ENCODE assay signal across 9 mouse cellular contexts in genomic region chr2:180350700-180351099, GRCm38 (mm10). TPM values are rescaled to one million over a fixed set of nuclear protein-coding genes. Genes with fewer than 3 reads are reported as not detected.
DNase-seq lines count a peak whose midpoint lies in the region; ATAC-seq and TF ChIP-seq lines count a peak whose summit lies in the region.
"Had no signal": no experiment of that assay in that cellular context is flagged by ENCODE, and none has a peak within 500 bp of the region (broad histone marks: within the 10 kb centered on the region; RNA-seq: fewer than 3 reads in every experiment).

No protein-coding gene starts in this region.

- no peak for TF ChIP-seq POLR2A in liver, adult 2 months (IDR thresholded peaks at IDR 0.05; ENCODE audit: extremely low read depth, insufficient read depth, low read length)
- TF ChIP-seq POLR2A in brain, embryonic 14.5 days (IDR thresholded peaks at IDR 0.05; ENCODE audit: borderline replicate concordance, extremely low read depth, insufficient read depth, insufficient read length, poor library complexity, severe bottlenecking) = no peak

- H3K79me2 ChIP-seq in liver, adult 2 months (ENCODE audit: control insufficient read depth, insufficient read depth, low read length) = no peaks in the 10 kb centered on the region

- H3K4me3 ChIP-seq in liver, adult 2 months (ENCODE audit: insufficient read depth, low read depth, low read length) = no peak overlapping the region
- no peak overlapping the region for H3K4me3 ChIP-seq in liver, embryonic 12.5 days
- H3K4me3 ChIP-seq: megakaryocyte, embryonic 14.5 days had no signal

- H3K9ac ChIP-seq in liver, adult 2 months (ENCODE audit: low read depth, low read length) = no peak overlapping the region
- no peak overlapping the region for H3K9ac ChIP-seq in liver, embryonic 12.5 days

- no peak for ATAC-seq in liver, embryonic 12.5 days

- H3K9me3 ChIP-seq in liver, embryonic 12.5 days (replicated peaks) = no peaks in the 10 kb centered on the region
- H3K9me3 ChIP-seq: megakaryocyte, embryonic 14.5 days had no signal

- peak; percentile 13 for DNase-seq in cerebellum, adult 8-10 months
- DNase-seq in cerebellum, postnatal 4 days (ENCODE audit: low spot score in 2 of 2) = no peak
- peak; percentile 20 for DNase-seq in liver, adult 2 months (ENCODE audit: extremely low read depth, low read depth, low spot score)
- DNase-seq in brain, embryonic 14.5 days (ENCODE audit: low read depth) = peak; percentile 41
- DNase-seq in naive thymus-derived CD4-positive, alpha-beta T cell, adult 2 months (ENCODE audit: low read depth) = peak; percentile 62
- no peak for DNase-seq in frontal cortex, postnatal 36 days (ENCODE audit: low spot score in 2 of 2)
- no peak for DNase-seq in urinary bladder, postnatal 36 days (ENCODE audit: low spot score in 2 of 2)

- H3K27ac ChIP-seq in liver, adult 2 months (replicated peaks; ENCODE audit: insufficient read depth, low read depth, low read length) = no peak overlapping the region
- H3K27ac ChIP-seq in liver, embryonic 12.5 days = no peak overlapping the region

- H3K36me3 ChIP-seq in liver, adult 2 months (ENCODE audit: control insufficient read depth, insufficient read depth, low read length) = no peaks in the 10 kb centered on the region
- no peaks in the 10 kb centered on the region for H3K36me3 ChIP-seq in liver, embryonic 12.5 days

- 79% methylated on average over 2 of the region's 2 CpGs for WGBS in liver, adult 2 months
- 55% methylated on average over 2 of the region's 2 CpGs for WGBS in liver, embryonic 12.5 days (ENCODE audit: insufficient replicate concordance)

- H3K4me1 ChIP-seq in liver, adult 2 months (ENCODE audit: control insufficient read depth, insufficient read depth, low read length) = no peaks in the 10 kb centered on the region; the same call in 1 of the 2 replicates
- H3K4me1 ChIP-seq in liver, embryonic 12.5 days = 0 out of 2 replicates have a peak, but pooled peaks cover 11% of the 10 kb centered on the region

- H3K4me2 ChIP-seq in liver, embryonic 12.5 days = no peak overlapping the region

- H3K27me3 ChIP-seq in liver, adult 2 months (ENCODE audit: control insufficient read depth, insufficient read depth, low read length) = no peaks in the 10 kb centered on the region
- H3K27me3 ChIP-seq in liver, embryonic 12.5 days (replicated peaks) = peaks cover 18% of the 10 kb centered on the region

- TF ChIP-seq CTCF in liver, adult 2 months (IDR thresholded peaks at IDR 0.05; ENCODE audit: low read depth, low read length) = peak; percentile 45; the same call in 1 of the 2 replicates
- peak; percentile 48; the same call in 1 of the 2 replicates for TF ChIP-seq CTCF in brain, embryonic 14.5 days (IDR thresholded peaks at IDR 0.05; ENCODE audit: borderline replicate concordance, extremely low read depth, insufficient read depth, insufficient read length)

RNA-seq across cellular contexts. Expression of gene Gata5, which starts 16.2 kb away (rescaled TPM):
- total RNA-seq in liver, adult 2 months (2014; rRNA removed) = 0.09 TPM in 1 of 2 replicates, not detected in the other
- polyA plus RNA-seq in liver, adult 2 months (2012; rRNA removed) = 0.09 and 0.16 TPM in 2 replicates
- 3.0 and 3.1 TPM in 2 replicates for polyA plus RNA-seq in liver, embryonic 12.5 days (2016; fragmentation: Nextera tagmentation; extraction: Ambion mirVana)
- polyA plus RNA-seq in brain, embryonic 14.5 days (2012; rRNA removed) = 0.04 TPM in 1 of 2 replicates, not detected in the other

Comparison
In these comparisons a context has a peak if more than half of its experiments do, and no peak if none do; other contexts are left out.
1. DNase-seq: peak in cerebellum, adult 8-10 months (single experiment), liver, adult 2 months (single experiment), brain, embryonic 14.5 days (single experiment) and naive thymus-derived CD4-positive, alpha-beta T cell, adult 2 months (single experiment); none in cerebellum, postnatal 4 days (0 of 2), frontal cortex, postnatal 36 days (0 of 2) and urinary bladder, postnatal 36 days (0 of 2).